Mouse (Mus musculus): ENCODE measurements at regions not wholly inside any gene's neighbourhood (a gene's known extent, or its start where the extent isn't known, plus 50 kb on each side); places are given as distances from the start of the nearest gene placed in this dataset.
A peak's percentile ranks its signal among the peaks of the same experiment; 100 is the strongest.
"Not testable (repeated sequence)": the region's sequence is repeated elsewhere in the genome, so short reads cannot be mapped to it uniquely, and the experiment has no call there.

DNA sequence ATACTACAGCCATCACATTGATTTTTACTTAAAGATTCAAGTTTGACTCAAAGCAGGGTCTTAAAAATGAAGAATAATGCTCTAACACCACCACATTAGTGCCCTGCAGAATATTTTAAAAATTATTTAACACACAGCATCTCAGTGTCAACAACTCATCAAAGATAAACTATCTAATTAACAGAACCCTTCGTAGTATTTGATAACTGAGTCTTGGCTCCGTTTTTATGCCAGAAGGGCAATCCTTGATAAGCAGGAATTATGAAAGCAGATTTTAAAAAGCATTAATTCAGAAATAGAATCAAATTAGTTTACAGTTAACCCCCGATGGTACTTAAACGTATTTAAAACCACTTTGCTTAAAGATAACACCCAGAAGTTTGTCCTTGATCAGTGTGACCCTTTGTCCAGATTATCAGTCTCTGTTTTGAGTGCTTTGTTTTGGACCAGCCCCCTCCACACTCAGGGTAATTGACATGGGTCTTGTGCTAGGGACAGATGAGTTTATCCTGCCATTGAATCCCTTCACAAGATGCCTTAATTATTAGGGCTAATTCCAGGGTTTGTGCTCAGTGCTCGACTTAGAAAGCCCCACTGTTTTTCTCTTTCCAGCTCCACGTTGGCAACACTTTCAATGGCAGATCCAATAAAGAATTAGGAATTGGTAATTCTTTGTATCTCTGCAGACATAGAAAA, 69.4 kb upstream of the Dph6 start:
- DNase-seq: no peak

DNA sequence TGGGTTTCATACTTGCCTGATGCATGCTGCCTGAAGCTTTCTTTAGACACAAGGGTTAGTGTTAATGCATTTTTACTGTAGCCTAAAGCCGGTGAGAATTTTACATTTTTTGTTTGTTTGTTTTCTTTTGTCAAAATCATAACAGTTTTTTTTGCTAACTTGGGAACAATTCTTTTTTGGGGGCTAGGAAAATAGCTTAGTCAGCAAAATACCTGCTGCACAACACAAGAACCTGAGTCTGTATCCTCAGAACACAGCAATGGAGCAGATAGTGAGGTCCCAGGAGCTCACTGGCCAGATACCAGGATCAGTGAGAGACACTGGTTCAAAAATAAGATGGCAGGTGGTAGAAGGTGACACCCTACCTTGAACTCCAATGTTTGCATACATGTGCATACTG, 72.4 kb upstream of the Dph6 start:
- DNase-seq: no peak

DNA sequence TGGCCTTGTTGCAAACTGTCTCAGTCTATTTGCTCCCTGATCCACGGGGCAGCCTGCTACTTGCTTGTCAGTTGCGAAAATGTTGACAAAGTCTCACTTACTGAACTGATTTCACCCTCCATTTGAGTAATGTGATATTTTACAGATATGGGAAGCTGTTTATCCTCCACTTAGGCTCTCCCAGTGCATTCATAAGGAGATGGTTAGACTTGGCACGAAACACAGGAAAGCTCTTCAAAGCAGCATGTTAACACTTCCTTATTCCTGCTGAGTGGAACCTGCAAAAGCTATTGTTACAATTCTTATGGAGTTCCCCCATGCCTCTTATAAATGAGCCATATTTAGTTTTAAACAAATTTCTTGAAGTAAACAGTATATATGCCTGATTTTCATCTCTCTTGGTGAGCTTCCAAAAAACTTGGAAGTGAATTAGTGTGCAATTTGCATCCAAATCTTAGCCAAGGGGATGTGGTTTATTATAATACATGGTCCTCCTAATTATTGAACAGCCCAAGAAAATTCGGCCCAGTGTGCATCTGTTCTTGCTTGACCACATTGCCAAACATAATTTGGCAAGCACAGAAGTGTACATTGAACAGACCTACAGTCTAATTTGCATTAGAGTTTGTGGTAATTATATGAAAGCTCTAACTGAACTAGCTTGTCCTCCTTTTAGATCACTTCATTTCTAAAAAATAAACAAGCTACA, 80.3 kb upstream of the Dph6 start:
- DNase-seq: no peak

DNA sequence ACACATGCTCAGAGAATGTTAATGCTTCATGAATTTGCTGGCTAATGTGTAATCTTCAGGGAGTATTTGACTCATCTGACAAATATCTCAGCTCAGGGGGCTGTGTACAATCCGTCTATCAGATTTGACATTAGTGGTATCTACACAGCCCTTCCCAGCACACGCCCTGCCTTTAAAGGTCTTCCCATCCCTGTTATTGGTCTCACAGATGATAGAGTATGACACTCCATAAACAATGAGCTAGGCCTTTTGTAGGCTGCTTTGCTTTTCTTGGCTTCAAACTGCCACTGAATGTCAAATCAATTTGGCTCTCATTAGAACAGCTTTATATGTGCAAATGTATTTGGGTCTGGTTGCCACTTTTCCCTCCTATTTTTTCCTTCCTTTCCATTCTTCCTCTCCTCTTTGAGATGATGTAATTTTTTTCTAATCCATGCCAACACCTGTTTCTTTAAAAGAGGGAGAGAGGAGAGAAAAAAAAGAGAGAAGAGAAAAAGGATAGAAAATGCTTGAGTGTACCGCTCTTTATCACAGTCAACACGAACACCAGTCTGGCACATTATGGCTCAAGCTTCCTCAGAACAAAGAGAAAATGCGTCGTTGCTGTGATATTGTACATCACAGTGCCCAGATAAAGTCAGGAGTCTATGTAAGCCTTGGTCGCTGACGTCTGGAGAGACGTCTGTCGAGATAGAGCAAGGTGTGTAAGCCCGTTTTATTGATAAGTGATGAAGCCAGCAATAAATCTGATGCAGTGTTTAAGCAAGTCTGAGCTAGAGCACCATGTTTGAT, 84.9 kb upstream of the Dph6 start:
- DNase-seq: no peak

DNA sequence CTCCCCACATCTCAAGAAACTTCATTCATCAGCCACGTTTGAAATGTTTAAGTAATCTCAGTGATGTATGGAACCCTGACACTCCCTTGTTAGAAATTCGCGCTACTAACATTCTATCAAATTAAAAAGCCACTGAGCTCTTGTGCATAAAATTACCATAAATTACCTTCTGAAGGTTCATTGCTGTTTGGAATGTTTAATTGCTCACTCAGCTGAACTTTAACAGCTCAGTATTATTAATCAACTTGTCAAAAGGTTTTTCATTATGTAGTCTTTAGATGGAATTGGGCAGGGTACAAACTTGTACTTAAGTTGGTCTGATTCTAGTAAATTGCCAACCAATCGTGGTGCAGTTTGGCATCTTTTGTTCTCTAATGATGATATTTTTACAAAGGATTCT, 108.5 kb upstream of the Dph6 start:
- DNase-seq: no peak

DNA sequence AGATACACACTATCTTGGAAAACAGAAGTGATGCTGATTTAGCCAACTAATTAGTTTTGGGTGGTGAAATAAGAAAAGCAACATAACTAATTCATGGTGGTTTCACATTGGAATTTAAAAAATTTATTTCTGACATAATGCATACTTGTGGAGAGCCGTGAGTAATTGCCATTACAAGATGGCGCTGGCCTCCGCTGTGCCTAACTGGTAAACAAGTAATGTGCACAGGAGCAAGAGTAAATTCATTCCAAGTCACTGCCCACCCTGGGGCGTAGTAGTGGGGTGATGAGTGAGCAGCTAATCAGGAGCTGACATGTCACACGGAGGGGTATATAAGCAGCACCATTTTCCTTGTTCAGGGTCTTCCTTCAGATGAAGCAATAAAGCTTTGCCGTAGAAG, 119.0 kb upstream of the Dph6 start:
- DNase-seq: not testable (repeated sequence)

DNA sequence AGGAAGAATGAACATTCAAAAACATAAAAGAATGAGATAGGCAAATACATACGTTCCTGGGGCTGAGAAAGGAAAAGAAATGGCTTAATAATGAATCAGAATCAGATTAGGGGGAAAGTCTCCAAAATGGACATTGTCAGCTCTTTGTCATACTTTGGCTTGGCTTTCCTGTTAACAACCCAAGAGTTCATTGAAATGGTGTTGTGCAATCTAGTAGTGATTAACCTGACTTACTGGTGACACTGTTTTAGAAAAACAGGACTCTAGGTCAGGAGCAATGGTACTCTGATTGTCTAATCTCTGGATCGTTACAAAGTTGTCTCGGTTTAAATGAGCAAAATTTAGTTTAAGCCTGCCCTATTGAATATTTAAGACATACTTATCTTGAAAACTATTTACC, 119.5 kb upstream of the Dph6 start:
- no peak for DNase-seq

DNA sequence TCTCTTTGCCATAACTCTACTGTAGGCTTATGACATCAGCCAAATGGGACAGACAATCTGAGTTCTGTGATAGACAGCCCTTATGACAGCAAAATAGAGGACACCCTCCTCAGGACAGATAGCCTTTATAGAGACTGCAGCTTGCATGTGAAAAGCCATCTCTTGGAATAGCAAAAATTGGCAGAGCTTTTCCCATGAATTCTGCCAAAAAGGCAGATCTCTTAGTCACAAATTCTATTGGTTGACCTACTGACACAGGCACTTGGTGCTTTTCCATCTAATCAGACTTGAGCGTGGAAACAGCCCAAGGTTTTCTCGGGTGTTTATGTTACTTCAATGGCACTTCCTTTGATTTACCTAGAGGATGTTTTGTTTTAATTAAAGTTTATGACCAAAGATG, 120.8 kb upstream of the Dph6 start:
- DNase-seq: no peak

DNA sequence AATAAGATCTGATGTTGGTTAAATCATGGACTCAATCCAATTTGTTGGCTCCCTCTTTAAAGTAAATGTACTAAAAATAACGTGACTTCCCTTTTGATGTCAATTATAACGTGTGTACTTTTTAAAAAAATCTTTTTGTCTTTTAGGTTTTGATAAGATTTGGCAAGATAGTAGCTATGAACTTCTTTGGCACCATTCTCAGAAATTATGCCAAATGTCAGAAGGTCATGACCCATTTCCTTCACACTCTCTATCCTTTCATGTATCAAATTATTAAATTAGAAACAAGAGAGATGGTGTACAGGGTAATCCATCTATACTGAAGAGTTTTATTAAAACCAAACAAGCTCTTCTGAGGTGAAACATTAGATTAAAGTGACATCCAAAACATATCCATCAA, 121.4 kb upstream of the Dph6 start:
- no peak for DNase-seq

DNA sequence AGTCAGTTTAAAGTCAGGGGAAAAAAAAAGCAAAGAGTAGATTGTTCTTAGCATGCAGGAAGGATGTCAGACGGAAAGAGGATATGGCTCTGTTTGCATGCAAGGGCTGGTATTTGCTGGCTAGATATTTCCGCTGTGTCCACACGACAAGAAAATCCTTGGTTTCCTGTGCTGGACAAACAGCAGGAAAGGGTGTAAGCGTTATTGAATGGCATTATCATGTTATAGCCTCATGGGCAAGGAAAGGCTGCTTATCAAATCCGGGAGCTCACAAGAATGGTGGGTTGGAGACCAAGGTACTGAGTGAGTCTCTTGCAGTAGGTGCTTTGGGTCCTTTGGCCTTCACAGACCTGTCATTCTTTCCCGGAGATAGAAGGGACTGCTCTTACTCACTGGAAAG, 127.7 kb upstream of the Dph6 start:
- DNase-seq: no peak

DNA sequence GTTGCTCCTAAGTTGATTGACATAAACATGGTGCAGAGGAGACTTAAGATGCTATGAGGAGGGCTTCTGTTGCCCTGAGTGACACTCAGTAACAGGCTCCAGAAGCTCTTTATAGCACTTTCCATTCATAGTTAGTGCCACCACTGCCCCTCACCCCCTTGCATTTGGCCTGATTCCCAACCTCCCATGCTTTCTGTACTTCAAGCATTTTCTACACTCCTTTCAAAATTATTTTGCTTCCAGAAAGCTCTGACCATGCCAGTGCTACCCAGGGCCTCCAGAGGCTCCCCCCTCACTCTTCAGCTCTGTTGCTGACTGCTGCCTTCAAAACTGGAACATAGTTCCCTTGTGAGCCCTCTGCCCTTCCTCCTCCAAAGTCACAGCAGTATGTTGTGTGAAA, 129.4 kb upstream of the Dph6 start:
- DNase-seq: no peak

DNA sequence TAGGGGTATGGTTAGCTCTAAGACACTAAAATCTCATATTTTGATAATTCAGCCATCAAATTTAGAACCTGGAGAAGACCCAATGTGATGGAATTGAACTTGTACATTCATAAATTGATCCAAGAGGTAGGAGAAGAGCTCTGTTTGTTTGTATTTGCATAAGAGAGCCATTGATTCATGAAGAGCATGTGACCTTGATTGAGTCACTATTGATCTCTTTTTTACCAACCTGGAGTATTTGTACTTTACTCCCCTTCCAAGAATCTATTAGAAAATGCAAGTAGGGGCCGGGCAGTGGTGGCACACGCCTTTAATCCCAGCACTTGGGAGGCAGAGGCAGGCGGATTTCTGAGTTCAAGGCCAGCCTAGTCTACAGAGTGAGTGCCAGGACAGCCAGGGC, 133.5 kb upstream of the Dph6 start:
- DNase-seq: no peak

DNA sequence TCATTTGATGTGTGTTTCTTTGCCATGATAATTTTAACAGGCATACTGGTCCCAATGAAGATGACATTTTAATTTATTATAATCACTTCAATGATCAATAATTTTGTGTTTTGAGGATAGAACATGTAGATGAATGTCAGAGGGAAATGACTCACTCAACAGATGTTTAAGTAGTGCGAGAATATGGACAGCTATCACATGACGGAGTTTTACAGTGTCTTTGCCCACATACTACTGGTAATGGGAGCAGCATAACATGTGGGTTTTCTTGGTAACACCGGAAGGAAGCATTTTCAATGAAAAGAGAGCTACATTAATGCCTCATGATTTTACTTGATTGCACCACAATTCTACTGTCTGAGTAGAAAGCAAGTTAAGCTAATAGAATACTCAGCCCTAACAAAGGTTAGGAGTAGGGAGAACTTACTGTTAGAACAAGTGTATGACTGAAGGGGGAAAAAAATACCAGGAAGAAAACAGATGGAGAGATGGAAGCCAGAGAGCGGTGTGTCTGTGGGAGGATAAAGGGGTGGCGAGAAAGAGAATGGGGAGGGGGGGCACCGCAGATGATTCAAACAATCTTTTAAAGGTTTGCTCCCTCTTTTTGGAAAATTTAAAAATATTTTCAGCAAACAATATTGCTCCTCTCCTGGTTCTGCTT, 142.0 kb upstream of the Dph6 start:
- DNase-seq: peak; percentile 4 to 5

DNA sequence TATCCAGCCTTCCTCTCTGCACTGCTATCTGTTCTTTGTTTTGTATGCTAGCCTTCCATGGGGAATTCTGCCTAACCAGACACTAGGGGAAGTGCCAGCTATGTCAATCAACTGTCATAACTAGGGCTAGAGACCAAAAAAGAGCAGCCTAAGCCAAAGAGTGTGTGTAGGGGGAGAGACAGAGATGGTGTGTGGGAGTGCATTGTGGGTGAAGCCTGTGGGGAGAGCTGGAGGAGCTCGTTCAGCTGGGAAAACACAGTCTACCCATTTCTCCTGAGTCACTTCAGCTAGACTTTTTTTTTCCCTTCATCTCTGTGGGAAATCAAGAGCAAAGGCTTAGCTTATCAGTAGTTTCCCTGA, 142.5 kb upstream of the Dph6 start:
- DNase-seq: peak; percentile 23 to 51

DNA sequence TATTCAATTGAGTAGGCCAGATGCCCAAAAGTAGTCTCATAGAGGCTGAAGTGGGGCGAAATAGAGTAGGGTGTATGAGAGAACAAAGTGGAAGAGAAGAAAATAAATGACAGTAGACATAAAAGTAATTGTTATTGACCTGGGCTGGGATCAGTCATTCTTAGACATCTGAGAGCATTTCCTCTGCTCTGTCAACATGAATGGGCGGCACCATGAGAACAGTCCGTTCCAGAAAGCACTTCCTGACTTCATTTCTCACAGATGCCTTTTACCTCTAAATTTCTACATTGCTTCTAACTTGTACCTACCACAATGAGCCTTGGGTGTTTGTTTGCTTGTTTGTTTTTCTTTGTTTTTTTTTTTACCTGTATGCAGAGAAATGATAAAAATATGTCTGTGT, 148.5 kb upstream of the Dph6 start:
- no peak for DNase-seq

DNA sequence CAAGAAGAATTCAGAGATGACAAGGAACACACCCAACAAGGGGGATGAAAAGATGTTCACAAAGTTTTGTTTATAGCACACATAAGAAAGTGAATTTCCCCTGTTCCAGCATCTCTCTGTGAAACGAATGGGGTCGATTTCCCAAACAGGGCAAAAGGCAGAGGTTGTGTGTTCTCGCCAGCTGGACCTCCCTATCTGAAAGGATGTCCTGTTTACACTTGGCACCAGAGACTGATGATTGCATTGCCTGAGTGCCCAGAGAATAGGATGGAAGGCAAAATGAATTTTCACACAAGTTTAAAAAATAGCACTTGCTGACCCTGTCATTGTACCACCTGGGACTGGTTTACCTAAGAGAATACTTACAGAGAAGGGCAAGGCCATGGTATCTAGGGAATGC, 149.2 kb upstream of the Dph6 start:
- no peak for DNase-seq

DNA sequence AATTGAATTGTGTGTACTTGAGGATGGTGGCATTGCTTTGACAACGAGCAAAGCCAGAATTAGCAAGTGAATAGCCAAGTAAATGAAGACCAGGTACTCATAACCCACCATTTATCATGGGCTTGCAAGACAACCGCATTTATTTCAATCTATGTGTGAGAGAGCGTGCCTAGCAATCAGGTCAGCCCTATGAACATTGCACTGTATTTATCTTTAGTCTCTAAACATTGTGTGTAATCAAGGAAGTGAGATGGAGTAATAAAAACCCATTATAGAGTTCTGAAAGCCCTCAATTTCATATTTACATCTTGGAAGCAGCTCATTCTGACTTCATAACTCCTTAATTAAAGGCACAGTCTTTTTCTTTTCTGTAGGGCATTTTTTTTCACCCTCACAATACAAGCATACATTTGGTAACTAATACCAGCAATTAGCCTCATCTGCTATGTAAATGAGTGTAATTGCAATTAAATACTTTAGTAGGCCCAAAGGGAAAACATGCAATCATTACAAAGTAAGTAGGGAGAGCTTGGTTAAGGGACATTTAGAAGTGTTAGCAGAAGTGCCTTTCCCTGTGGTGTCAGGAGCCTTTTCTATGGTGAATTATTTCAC, 150.8 kb upstream of the Dph6 start:
- DNase-seq: no peak

DNA sequence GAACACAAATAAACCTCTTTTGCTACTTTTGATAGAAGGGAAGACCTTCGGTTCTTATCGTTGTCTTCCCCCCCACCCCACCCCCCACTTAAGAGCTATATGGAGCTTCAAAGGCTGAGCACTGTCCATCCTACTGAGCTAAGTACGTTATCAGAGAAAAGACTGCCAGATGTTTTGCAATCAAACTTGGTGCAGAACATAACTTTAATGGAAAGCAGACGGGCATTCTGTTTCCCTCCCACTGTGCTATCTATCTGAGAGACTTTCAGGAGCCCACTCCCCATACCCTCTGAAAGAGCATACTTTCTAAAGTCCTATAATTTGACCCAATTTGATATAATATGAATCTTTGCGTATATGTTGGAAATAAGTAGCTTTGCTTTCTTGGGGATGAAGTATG, 153.3 kb upstream of the Dph6 start:
- DNase-seq: no peak

DNA sequence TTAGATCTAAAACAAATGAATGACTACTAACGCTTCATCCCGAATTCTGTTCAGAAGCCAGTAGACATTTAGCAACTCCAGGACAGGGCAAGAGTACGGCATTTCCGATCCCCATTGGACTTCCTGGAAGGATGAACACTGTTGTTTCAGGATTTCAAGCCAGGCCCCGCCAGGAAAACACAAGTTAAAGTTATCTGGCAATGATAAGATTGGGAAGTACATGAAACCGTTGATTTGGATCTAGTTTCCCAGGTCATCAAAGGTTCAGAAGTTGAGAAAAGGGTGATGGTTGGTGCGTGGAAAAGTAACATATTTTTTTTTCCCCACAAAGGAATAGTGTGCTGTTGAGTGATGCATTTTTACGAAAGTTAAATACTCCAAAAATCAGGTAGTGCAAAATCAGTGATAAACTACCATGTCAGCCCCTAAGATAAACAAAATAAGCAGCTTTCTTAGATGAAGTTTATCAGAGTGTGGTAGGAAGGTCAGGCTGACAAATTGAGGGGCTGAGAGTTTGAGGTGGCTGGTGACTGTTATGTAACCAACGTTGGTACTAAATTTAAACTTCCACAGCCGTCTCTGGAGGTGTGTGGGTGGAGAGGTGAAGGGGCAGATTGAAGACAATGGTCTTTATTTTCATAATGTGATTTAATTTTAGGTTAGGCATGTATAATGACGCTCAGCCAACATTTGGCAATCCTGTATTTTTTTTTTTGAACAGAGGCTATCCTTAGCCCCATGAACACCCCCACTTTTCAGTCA, 157.6 kb upstream of the Dph6 start:
- DNase-seq: no peak

DNA sequence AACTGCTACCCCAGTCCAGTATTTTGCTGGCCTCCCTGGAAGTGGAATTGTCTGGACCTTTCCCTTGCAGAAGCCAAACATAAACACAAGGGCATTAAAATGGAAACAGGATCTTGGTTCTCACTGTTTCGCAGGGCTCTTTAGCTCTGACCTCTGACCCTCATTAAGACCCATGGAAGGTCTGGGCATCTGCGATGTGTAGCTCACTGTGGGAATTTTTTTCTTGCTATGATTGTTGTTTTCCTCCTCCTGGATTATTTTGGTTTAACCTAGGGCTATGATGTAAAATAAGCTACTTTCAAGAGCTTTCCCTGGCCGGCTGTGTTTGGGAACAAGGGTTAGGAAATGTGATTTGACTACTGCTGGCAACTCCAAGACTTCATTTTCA, 158.1 kb upstream of the Dph6 start:
- DNase-seq: no peak

DNA sequence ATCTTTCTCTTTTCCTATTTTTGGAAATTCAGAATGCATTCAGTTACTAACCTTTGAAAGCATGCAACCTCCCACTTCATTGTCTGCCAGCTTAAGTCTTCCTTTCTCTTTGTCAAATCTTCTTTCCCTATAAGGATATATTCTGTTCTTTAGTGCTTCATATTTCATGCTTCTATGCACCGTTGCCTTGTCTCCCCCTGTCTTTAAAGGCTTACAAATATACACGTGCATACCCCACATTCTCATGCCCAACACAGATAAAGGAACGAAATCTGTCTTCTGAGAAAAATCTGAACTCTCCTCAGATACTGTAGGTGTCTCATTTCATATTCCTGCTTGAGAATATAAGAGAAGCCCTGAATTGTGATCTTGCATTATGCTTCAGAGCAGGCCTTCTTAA, 167.9 kb upstream of the Dph6 start:
- no peak for DNase-seq

DNA sequence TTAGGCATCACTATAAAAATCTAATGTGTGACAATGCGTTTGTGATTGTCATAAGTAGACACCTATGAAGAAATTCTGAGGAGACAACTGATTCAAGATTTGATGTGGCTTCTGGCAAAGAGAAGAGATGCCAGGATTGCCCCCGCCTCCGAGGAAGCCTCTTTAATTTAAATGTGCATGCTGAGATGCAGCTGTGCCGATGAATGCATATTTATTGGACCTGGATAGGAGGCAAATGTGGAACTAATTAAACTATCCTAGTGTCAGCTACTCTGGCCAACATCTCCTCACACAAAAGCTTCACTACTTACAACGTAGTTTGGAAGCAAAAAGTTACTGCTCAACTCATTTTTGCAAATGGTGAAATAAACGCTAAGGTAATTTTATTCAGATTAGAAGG, 173.4 kb upstream of the Dph6 start:
- no peak for DNase-seq
